Mouse (Mus musculus) heart, adult 2 months (tissue): ENCODE measurements at regions not wholly inside any gene's neighbourhood (a gene's known extent, or its start where the extent isn't known, plus 50 kb on each side); places are given as distances from the start of the nearest gene placed in this dataset.

Source experiments
- DNase-seq, 2 experiments: peaks; one replicate each; pipeline ENCODE4 v3.0.0; 2021
- H3K27ac ChIP-seq: fragments of 200-600 bp; 2 replicates; pipeline ENCODE4 v1.8.1; 2022
- H3K27me3 ChIP-seq: fragments of 200-500 bp; 2 replicates; pipeline ENCODE4 v1.6.1; 2012; ENCODE audit warnings: mild to moderate bottlenecking, low read length, inconsistent platforms, mixed read lengths; ENCODE audit not compliant: control insufficient read depth, insufficient read depth
- H3K36me3 ChIP-seq: fragments of 200-500 bp; 2 replicates; pipeline ENCODE4 v1.6.1; 2012; ENCODE audit warnings: low read length, inconsistent platforms; ENCODE audit not compliant: control insufficient read depth, insufficient read depth
- H3K4me1 ChIP-seq: fragments of 200-500 bp; 2 replicates; pipeline ENCODE4 v1.6.1; 2011; ENCODE audit warnings: low read length; ENCODE audit not compliant: control insufficient read depth, insufficient read depth
- H3K4me3 ChIP-seq: fragments of 200-600 bp; 2 replicates; pipeline ENCODE4 v1.8.1; 2022
- H3K79me2 ChIP-seq: fragments of 200-500 bp; replicated peaks from 2 replicates; pipeline ENCODE4 v1.6.1; 2012; ENCODE audit warnings: mild to moderate bottlenecking, inconsistent platforms, low read length, moderate library complexity, mixed read lengths; ENCODE audit not compliant: control insufficient read depth, insufficient read depth
- H3K9ac ChIP-seq: fragments of 200-500 bp; 2 replicates; pipeline ENCODE4 v1.6.1; 2012; ENCODE audit warnings: low read depth, mild to moderate bottlenecking, control low read depth, inconsistent platforms, low read length, mixed read lengths
- CTCF ChIP-seq: fragments of 200-600 bp; IDR thresholded peaks from 2 replicates; pipeline ENCODE4 v1.8.1; 2022; ENCODE audit warnings: antibody characterized with exemption, mild to moderate bottlenecking, moderate library complexity
- EP300 ChIP-seq: fragments of 200-500 bp; IDR thresholded peaks from 2 replicates; pipeline ENCODE4 v1.6.1; 2011; ENCODE audit warnings: low read depth, low read length, control low read depth; ENCODE audit not compliant: insufficient read depth
- POLR2A ChIP-seq: fragments of 200-500 bp; IDR thresholded peaks from 2 replicates; pipeline ENCODE4 v1.6.1; 2011; ENCODE audit warnings: mild to moderate bottlenecking, low read depth, low read length, control low read depth; ENCODE audit not compliant: insufficient read depth
- WGBS: fragments of 180-500 bp; shearing (Covaris S2); methylation state at CpG from one replicate; pipeline ENCODE4 v1.1.7; 2018; 5-methylcytosine and 5-hydroxymethylcytosine counted together
- intact Hi-C: fragments of 180-260 bp; cut with DNase I; formaldehyde crosslinking; loops from one replicate; pipeline ENCODE4 v1.15.1; 2025

DNA sequence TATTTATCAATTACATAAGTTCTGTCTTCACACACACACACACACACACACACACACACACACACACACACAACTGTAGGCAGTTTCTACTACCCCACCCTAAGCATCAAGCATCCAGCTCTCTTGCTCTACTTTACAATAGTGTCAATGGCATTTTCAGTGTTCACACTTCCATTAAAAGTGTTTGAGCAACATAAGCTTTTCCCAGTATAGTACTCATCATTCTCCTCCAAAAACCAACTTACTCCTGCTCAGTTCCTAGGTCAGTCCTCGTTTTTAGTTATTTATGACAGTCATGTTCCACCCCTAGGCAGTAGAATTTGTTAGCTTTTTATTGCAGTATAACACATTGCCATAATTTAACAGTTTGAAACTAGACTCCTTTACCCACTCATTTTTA is 145.4 kb upstream of the Lrrc7 start:
- H3K79me2 ChIP-seq, result no peaks in the 10 kb centered on the region
- no peak overlapping the region for H3K27ac ChIP-seq
- 20% methylated on average over 1 of the region's 1 CpGs for WGBS
- no peak for DNase-seq
- H3K4me1 ChIP-seq, result no peaks in the 10 kb centered on the region
- intact Hi-C loops, result loop anchor here (2.0 kb wide), 1 partner anchor 15 kb away; no protein-coding TSS in a partner anchor
- H3K9ac ChIP-seq, result no peak overlapping the region
- H3K4me3 ChIP-seq, result no peak overlapping the region
- no peak for TF ChIP-seq CTCF
- TF ChIP-seq POLR2A, result no peak
- TF ChIP-seq EP300, result no peak
- H3K36me3 ChIP-seq, result no peaks in the 10 kb centered on the region
- H3K27me3 ChIP-seq, result no peaks in the 10 kb centered on the region

DNA sequence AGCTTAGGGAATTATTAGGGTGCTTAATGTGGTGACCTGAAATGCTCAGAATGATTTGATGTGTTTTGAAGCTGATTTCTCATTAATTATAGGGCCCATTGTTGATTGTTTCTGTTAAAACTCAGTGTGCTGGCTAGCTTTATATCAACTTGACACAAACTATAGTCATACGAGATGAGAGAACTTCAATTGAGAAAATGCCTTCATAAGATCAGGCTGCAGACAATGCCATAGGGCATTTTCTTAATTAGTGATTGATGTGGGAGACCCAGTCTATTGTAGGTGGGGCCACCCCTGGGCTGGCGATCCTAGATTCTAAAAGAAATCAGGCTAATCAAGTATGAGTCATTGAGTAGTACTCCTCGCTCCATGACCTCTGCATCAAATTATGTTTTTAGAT is 132.9 kb upstream of the Lrrc7 start:
- H3K4me3 ChIP-seq, result no peak overlapping the region
- no peaks in the 10 kb centered on the region for H3K79me2 ChIP-seq
- no peak for DNase-seq
- no peaks in the 10 kb centered on the region for H3K36me3 ChIP-seq
- intact Hi-C loops, result no loop called here
- TF ChIP-seq POLR2A, result no peak
- no peak for TF ChIP-seq CTCF
- TF ChIP-seq EP300, result no peak
- H3K4me1 ChIP-seq, result no peaks in the 10 kb centered on the region
- H3K27ac ChIP-seq, result no peak overlapping the region
- WGBS, result 80% methylated on average over 3 of the region's 3 CpGs
- no peak overlapping the region for H3K9ac ChIP-seq
- H3K27me3 ChIP-seq, result no peaks in the 10 kb centered on the region

DNA sequence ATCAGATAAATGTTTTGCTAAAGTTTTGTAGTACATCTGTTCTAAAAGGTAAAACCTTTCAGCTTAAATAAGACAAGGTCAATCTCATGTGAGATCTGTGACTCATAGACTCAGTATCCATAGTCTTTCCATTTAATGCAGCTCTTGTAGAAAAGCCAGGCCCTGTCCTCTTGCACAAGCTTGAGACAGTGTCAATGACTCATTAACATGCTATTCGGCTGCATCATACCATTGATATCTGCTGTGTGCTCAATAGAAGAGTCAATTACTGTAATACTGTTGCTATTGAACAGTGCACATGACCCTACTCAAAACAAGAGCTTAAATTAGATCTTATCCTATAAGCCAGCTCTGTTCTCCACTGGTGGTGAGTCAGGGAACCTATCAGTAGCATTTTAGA is 128.7 kb upstream of the Lrrc7 start:
- Histone ChIP-seq H3K36me3 (no peaks in the 10 kb centered on the region), H3K4me3 (no peak overlapping the region), H3K27ac (no peak overlapping the region), H3K79me2 (no peaks in the 10 kb centered on the region), H3K9ac (no peak overlapping the region), H3K4me1 (no peaks in the 10 kb centered on the region), H3K27me3 (no peaks in the 10 kb centered on the region)
- no peak for TF ChIP-seq CTCF
- no peak for TF ChIP-seq POLR2A
- TF ChIP-seq EP300, result no peak
- no peak for DNase-seq
- 67% methylated on average over 1 of the region's 1 CpGs for WGBS
- intact Hi-C loops, result no loop called here

DNA sequence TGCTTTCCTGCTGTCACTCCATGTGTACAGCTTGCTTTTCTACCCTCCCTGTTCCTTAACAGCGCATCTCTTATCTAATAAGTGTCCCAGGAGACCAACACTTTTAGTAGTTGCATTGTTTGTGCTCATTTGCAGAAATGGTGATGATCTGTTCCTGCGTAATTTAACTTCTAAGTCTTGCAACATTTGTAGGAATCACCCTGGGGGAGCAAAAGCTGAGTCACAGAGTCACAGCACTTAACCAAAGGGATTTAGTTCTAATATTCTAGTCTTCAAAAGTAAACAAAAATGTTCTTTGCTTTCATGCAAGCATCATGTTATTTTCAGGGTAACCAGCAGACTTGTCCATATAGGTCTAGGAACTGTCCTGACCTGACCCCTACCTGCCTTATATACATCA is 83.7 kb upstream of the Lrrc7 start:
- Histone ChIP-seq H3K79me2 (no peaks in the 10 kb centered on the region), H3K36me3 (no peaks in the 10 kb centered on the region), H3K9ac (no peak overlapping the region), H3K27me3 (no peaks in the 10 kb centered on the region), H3K27ac (no peak overlapping the region), H3K4me1 (no peaks in the 10 kb centered on the region), H3K4me3 (no peak overlapping the region)
- intact Hi-C loops, result no loop called here
- DNase-seq, result no peak
- 54% methylated on average over 2 of the region's 2 CpGs for WGBS
- TF ChIP-seq CTCF (no peak), POLR2A (no peak), EP300 (no peak)
